In the genomic region with DNA sequence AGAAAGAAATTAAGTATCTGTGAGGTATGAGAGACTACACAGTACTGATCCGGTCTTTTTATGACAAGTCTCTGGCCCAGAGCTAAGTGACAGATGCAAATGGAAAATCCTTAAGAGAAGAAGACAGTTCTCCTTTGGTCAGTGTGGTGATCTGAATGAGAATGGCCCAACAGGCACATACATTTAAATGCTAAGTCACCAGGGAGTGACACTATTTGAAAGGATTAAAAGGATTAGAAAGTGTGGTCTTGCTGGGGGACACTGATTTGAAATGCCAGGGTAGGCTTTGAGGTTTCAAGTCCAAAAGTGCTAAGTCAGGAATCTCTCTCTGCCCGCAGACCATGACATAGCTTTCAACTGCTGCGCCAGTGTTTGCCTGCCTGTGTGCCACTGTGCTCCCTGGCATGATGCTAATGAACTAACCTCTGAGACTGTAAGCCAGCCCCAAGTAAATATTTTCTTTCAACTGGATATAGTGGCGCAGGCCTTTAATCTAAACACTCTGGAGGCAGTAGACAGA, we compare ENCODE assay signal across 21 mouse cellular contexts. TPM values are rescaled to one million over a fixed set of nuclear protein-coding genes. Genes with fewer than 3 reads are reported as not detected.
DNase-seq lines count a peak whose midpoint lies in the region; ATAC-seq and TF ChIP-seq lines count a peak whose summit lies in the region.
"Had no signal": no experiment of that assay in that cellular context is flagged by ENCODE, and none has a peak within 500 bp of the region (broad histone marks: within the 10 kb centered on the region; RNA-seq: fewer than 3 reads in every experiment).

No protein-coding gene starts in this region.

- peak; percentile 32; the same call in 1 of the 2 replicates for ATAC-seq in kidney, embryonic 14.5 days (ENCODE audit: low FRiP score, low TSS enrichment)
- ATAC-seq in liver, embryonic 11.5 days (replicated peaks; ENCODE audit: low FRiP score) = no peak
- ATAC-seq: forebrain, embryonic 15.5 days; inflammation-experienced regulatory T-cells, adult 6 months; Patski had no signal

- H3K79me2 ChIP-seq in liver, adult 2 months (ENCODE audit: control insufficient read depth, insufficient read depth, low read length) = no peaks in the 10 kb centered on the region

- H3K9ac ChIP-seq in kidney, embryonic 14.5 days (ENCODE audit: low read depth, low read length) = no peak overlapping the region
- H3K9ac ChIP-seq in liver, adult 2 months (ENCODE audit: low read depth, low read length) = no peak overlapping the region
- H3K9ac ChIP-seq in liver, embryonic 11.5 days (ENCODE audit: low read depth, low read length) = no peak overlapping the region
- H3K9ac ChIP-seq in ES-E14 (ENCODE audit: insufficient read depth, low read depth, low read length, poor library complexity, severe bottlenecking) = no peak overlapping the region
- H3K9ac ChIP-seq: embryonic facial prominence, embryonic 12.5 days; forebrain, embryonic 15.5 days; hindbrain, embryonic 14.5 days had no signal

- no peak overlapping the region for H3K4me3 ChIP-seq in kidney, embryonic 14.5 days (ENCODE audit: low read length)
- H3K4me3 ChIP-seq in liver, adult 2 months (ENCODE audit: insufficient read depth, low read depth, low read length) = no peak overlapping the region
- no peak overlapping the region for H3K4me3 ChIP-seq in liver, embryonic 11.5 days (ENCODE audit: low read depth, low read length)
- H3K4me3 ChIP-seq in ES-E14 (ENCODE audit: insufficient read depth in 1 of 2, low read depth in 1 of 2, low read length in 2 of 2, poor library complexity in 1 of 2, severe bottlenecking in 1 of 2) = no peak overlapping the region
- H3K4me3 ChIP-seq: embryonic facial prominence, embryonic 12.5 days; forebrain, embryonic 15.5 days; heart, adult 2 months; hindbrain, embryonic 10.5 days had no signal

- whole genome bisulfite sequencing in kidney, embryonic 14.5 days = 78% methylated on average over 4 of the region's 4 CpGs
- WGBS in liver, adult 2 months = 71% methylated on average over 4 of the region's 4 CpGs
- 91% methylated on average over 4 of the region's 4 CpGs for WGBS in liver, embryonic 11.5 days

- H3K27me3 ChIP-seq in kidney, embryonic 14.5 days (ENCODE audit: control insufficient read depth, insufficient read depth, low read length) = no peaks in the 10 kb centered on the region
- no peaks in the 10 kb centered on the region for H3K27me3 ChIP-seq in liver, adult 2 months (ENCODE audit: control insufficient read depth, insufficient read depth, low read length)
- no peaks in the 10 kb centered on the region for H3K27me3 ChIP-seq in liver, embryonic 11.5 days (replicated peaks; ENCODE audit: control insufficient read depth, insufficient read depth, low read length)
- H3K27me3 ChIP-seq: embryonic facial prominence, embryonic 12.5 days; forebrain, embryonic 15.5 days; Patski had no signal

- H3K36me3 ChIP-seq in kidney, embryonic 14.5 days (ENCODE audit: control insufficient read depth, insufficient read depth, low read length) = peaks cover 62% of the 10 kb centered on the region
- peaks cover 63% of the 10 kb centered on the region for H3K36me3 ChIP-seq in liver, adult 2 months (ENCODE audit: control insufficient read depth, insufficient read depth, low read length)
- peaks cover 29% of the 10 kb centered on the region for H3K36me3 ChIP-seq in liver, embryonic 11.5 days (ENCODE audit: control insufficient read depth, insufficient read depth, low read length)
- peaks cover 16% of the 10 kb centered on the region; the same call in 1 of the 2 replicates for H3K36me3 ChIP-seq in ES-E14 (ENCODE audit: control insufficient read depth, insufficient read depth, low read length, poor library complexity, severe bottlenecking)

- TF ChIP-seq POLR2A in liver, adult 2 months (IDR thresholded peaks at IDR 0.05; ENCODE audit: extremely low read depth, insufficient read depth, low read length) = no peak

- in situ Hi-C loops in ES-E14 (cut with MboI; ENCODE audit: low sequenced_read_pairs in 2 of 2, unreplicated experiment in 2 of 2) = no loop called here

- no peak for TF ChIP-seq CTCF in liver, adult 2 months (IDR thresholded peaks at IDR 0.05; ENCODE audit: low read depth, low read length)

- no peak overlapping the region for H3K4me2 ChIP-seq in kidney, embryonic 14.5 days (replicated peaks; ENCODE audit: low read depth, low read length)
- no peak overlapping the region for H3K4me2 ChIP-seq in liver, embryonic 11.5 days
- H3K4me2 ChIP-seq: embryonic facial prominence, embryonic 12.5 days; forebrain, embryonic 15.5 days; heart, embryonic 11.5 days; hindbrain, embryonic 14.5 days had no signal

- H3K4me1 ChIP-seq in kidney, embryonic 14.5 days (ENCODE audit: control insufficient read depth, insufficient read depth, low read length) = no peaks in the 10 kb centered on the region
- no peaks in the 10 kb centered on the region for H3K4me1 ChIP-seq in liver, adult 2 months (ENCODE audit: control insufficient read depth, insufficient read depth, low read length)
- H3K4me1 ChIP-seq in liver, embryonic 11.5 days (replicated peaks; ENCODE audit: control insufficient read depth, insufficient read depth, low read length) = no peaks in the 10 kb centered on the region
- peaks cover 6 to 9% of the 10 kb centered on the region in 2 experiments; a peak in 3 of 4 replicates for H3K4me1 ChIP-seq in ES-E14 (ENCODE audit: control insufficient read depth in 2 of 2, insufficient read depth in 2 of 2, low read length in 2 of 2, poor library complexity in 1 of 2)
- H3K4me1 ChIP-seq: embryonic facial prominence, embryonic 12.5 days; forebrain, embryonic 15.5 days; hindbrain, embryonic 10.5 days had no signal

- DNase-seq in kidney, postnatal 10 days = no peak
- peak; percentile 22 for DNase-seq in liver, adult 2 months (ENCODE audit: extremely low read depth, low read depth, low spot score)
- DNase-seq in liver, embryonic 11.5 days (ENCODE audit: low spot score) = no peak
- DNase-seq in ES-E14 (ENCODE audit: low read depth, low spot score) = no peak
- peak; percentile 53 for DNase-seq in induced T-regulatory cell, adult 2 months (ENCODE audit: low read depth)
- no peak for DNase-seq in ovary, postnatal 36 days (ENCODE audit: low spot score)
- DNase-seq: adrenal gland, postnatal 10 days; cerebellum, adult 11 months; cerebellum, adult 8-10 months; cerebellum, postnatal 25 days; gastrocnemius, postnatal 10 days; heart, adult 2 months had no signal

- no peak overlapping the region for H3K27ac ChIP-seq in kidney, embryonic 14.5 days (ENCODE audit: low read depth, low read length)
- no peak overlapping the region for H3K27ac ChIP-seq in liver, adult 2 months (replicated peaks; ENCODE audit: insufficient read depth, low read depth, low read length)
- H3K27ac ChIP-seq in liver, embryonic 11.5 days (ENCODE audit: low read depth, low read length) = no peak overlapping the region
- H3K27ac ChIP-seq in ES-E14 (ENCODE audit: insufficient read depth, low read depth, low read length, poor library complexity, severe bottlenecking) = no peak overlapping the region
- H3K27ac ChIP-seq: embryonic facial prominence, embryonic 12.5 days; forebrain, embryonic 15.5 days; heart, adult 2 months; hindbrain, embryonic 10.5 days; hindbrain, embryonic 14.5 days had no signal

- H3K9me3 ChIP-seq in kidney, embryonic 14.5 days (ENCODE audit: control insufficient read depth, low read length) = no peaks in the 10 kb centered on the region
- no peaks in the 10 kb centered on the region for H3K9me3 ChIP-seq in liver, embryonic 11.5 days (ENCODE audit: control insufficient read depth, low read length)
- no peaks in the 10 kb centered on the region for H3K9me3 ChIP-seq in ES-E14 (ENCODE audit: control insufficient read depth, insufficient read depth, low read depth, low read length)
- H3K9me3 ChIP-seq: embryonic facial prominence, embryonic 12.5 days; forebrain, embryonic 15.5 days; hindbrain, embryonic 10.5 days had no signal

TF ChIP-seq in ES-E14, 5 proteins besides CTCF, POLR2A, EP300 and RAD21:
- TF ChIP-seq HCFC1 (IDR thresholded peaks at IDR 0.05; ENCODE audit: borderline replicate concordance, insufficient read depth, low read length) (no peak), MAFK (IDR thresholded peaks at IDR 0.05; ENCODE audit: insufficient read depth, low read depth, low read length) (peak; percentile 80)

RNA-seq across cellular contexts. Expression of gene Hormad2, which starts 54.2 kb away (rescaled TPM):
- polyA plus RNA-seq in kidney, embryonic 14.5 days (2014; fragmentation: Nextera tagmentation; extraction: Ambion mirVana) = 0.16 and 0.21 TPM in 2 replicates
- 0.07 and 1.0 TPM in 2 replicates for total RNA-seq in liver, adult 2 months (2014; rRNA removed)
- polyA plus RNA-seq in liver, adult 2 months (2012; rRNA removed) = 0.12 and 0.31 TPM in 2 replicates
- 1.4 and 1.9 TPM in 2 replicates for polyA plus RNA-seq in liver, embryonic 11.5 days (2014; fragmentation: Nextera tagmentation; extraction: Ambion mirVana)
- total RNA-seq in ES-E14 (2012; rRNA removed) = 11.6 and 12.3 TPM in 2 replicates
- total RNA-seq: heart, postnatal 25 days had no signal
- polyA plus RNA-seq: forebrain, embryonic 15.5 days; heart, adult 2 months; hindbrain, embryonic 10.5 days; Patski had no signal

Comparison
In these comparisons a context has a peak if more than half of its experiments do, and no peak if none do; other contexts are left out.
1. DNase-seq: peak in liver, adult 2 months (single experiment) and induced T-regulatory cell, adult 2 months (single experiment); none in kidney, postnatal 10 days (single experiment), liver, embryonic 11.5 days (single experiment), ES-E14 (single experiment) and ovary, postnatal 36 days (single experiment).